Mouse (Mus musculus): ENCODE data around the gene 4833420G17Rik. TPM values are rescaled to one million over a fixed set of nuclear protein-coding genes. Genes with fewer than 3 reads are reported as not detected.
A peak's percentile ranks its signal among the peaks of the same experiment; 100 is the strongest.
"Not testable (repeated sequence)": the region's sequence is repeated elsewhere in the genome, so short reads cannot be mapped to it uniquely, and the experiment has no call there.

The 4833420G17Rik gene
- polyA plus RNA-seq, 1 experiment from 2014 or later = 62.2 TPM

GRCm38 (mm10) chr13:119456342-119456741 lies 6.2 kb upstream of the 4833420G17Rik start:
- ATAC-seq (ENCODE audit: low read depth) = no peak
- no peaks in the 10 kb centered on the region for H3K9me3 ChIP-seq (ENCODE audit: control insufficient read depth, low read length)
- H3K36me3 ChIP-seq (ENCODE audit: control insufficient read depth, insufficient read depth, low read length) = peaks cover 22% of the 10 kb centered on the region
- H3K9ac ChIP-seq (ENCODE audit: low read length) = no peak overlapping the region
- no peak overlapping the region for H3K4me2 ChIP-seq (ENCODE audit: low read depth, low read length)
- no peaks in the 10 kb centered on the region for H3K27me3 ChIP-seq (ENCODE audit: control insufficient read depth, insufficient read depth, low read depth, low read length)
- no peaks in the 10 kb centered on the region for H3K4me1 ChIP-seq (replicated peaks; ENCODE audit: control insufficient read depth, insufficient read depth, low read length)
- no peak overlapping the region for H3K27ac ChIP-seq (ENCODE audit: low read length)
- WGBS = 89% methylated on average over 7 of the region's 7 CpGs
- H3K4me3 ChIP-seq (ENCODE audit: low read length) = no peak overlapping the region

DNA sequence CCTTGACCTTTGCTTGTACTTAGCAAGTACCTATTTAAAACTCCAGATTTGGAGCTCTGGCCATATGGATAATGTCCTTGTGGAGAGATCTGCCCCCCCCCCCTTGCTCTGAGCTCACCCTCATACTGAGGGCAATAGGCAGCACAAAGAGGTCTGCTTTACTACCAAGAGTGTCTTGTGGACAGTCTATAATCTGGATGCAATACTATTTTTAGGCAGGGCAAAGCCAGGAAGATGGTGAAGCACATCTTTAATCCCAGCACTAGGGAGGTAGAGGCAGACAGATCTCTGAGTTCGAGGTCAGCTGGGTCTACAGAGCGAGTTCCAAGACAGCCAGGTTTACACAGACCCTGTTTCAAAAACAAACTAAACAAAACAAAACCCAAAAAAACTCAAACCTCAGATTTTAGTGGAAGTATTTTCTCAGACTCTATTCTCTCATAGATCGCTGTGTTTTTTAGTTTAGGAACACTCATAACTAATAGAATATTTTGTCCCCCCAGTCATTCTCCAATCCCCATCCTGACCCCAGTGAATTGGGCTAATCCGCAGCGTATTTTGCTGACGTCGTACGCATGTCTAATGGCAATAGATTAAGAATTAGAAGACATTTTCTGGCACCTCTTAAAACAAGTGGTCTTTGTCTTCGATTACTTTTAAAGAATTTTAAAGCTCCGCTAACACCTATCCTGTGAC lies 520 bp upstream of the 4833420G17Rik start:
- peaks cover 11% of the 10 kb centered on the region for H3K4me1 ChIP-seq (replicated peaks; ENCODE audit: control insufficient read depth, insufficient read depth, low read length)
- peaks cover 19% of the 10 kb centered on the region for H3K36me3 ChIP-seq (ENCODE audit: control insufficient read depth, insufficient read depth, low read length)
- H3K9me3 ChIP-seq (ENCODE audit: control insufficient read depth, low read length) = no peaks in the 10 kb centered on the region
- H3K27me3 ChIP-seq (ENCODE audit: control insufficient read depth, insufficient read depth, low read depth, low read length) = no peaks in the 10 kb centered on the region
- peak; percentile 67 for ATAC-seq (ENCODE audit: low read depth)
- peak overlapping the region; percentile 57 for H3K4me2 ChIP-seq (ENCODE audit: low read depth, low read length)
- H3K27ac ChIP-seq (ENCODE audit: low read length) = peak overlapping the region; percentile 71
- peak overlapping the region; percentile 81 for H3K9ac ChIP-seq (ENCODE audit: low read length)
- WGBS = 17% methylated on average over 10 of the region's 10 CpGs
- peak overlapping the region; percentile 69 for H3K4me3 ChIP-seq (ENCODE audit: low read length)

DNA sequence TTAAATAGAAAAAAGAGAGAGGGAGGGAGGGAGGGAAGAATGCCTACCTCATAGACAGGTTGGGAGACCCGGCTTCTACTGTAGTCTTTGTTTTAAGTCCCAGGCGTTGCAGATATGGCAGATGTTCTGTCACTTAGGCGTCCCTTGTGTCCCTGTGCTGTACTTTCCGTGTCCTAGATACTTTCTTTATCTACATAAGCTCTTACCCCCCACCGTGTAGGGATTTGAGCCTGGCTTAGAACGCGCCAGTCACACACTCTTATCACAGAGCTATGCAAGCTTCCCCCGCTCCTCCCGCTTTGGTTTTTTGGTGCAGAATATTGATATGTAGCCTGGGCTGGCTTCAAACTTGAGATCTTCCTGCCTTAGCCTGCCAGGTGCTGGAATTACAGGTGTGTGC lies 14.1 kb downstream of the 4833420G17Rik start:
- H3K27me3 ChIP-seq (ENCODE audit: control insufficient read depth, insufficient read depth, low read depth, low read length) = no peaks in the 10 kb centered on the region
- no peak overlapping the region for H3K9ac ChIP-seq (ENCODE audit: low read length)
- WGBS = 84% methylated on average over 9 of the region's 9 CpGs
- no peaks in the 10 kb centered on the region for H3K4me1 ChIP-seq (replicated peaks; ENCODE audit: control insufficient read depth, insufficient read depth, low read length)
- no peaks in the 10 kb centered on the region for H3K9me3 ChIP-seq (ENCODE audit: control insufficient read depth, low read length)
- no peak overlapping the region for H3K27ac ChIP-seq (ENCODE audit: low read length)
- no peak overlapping the region for H3K4me2 ChIP-seq (ENCODE audit: low read depth, low read length)
- H3K36me3 ChIP-seq (ENCODE audit: control insufficient read depth, insufficient read depth, low read length) = peaks cover 32% of the 10 kb centered on the region
- H3K4me3 ChIP-seq (ENCODE audit: low read length) = no peak overlapping the region
- ATAC-seq (ENCODE audit: low read depth) = no peak

- H3K27ac ChIP-seq (ENCODE audit: low read length) = no peak overlapping the region
- no peak overlapping the region for H3K4me3 ChIP-seq (ENCODE audit: low read length)
- no peak for ATAC-seq (ENCODE audit: low read depth)
- no peaks in the 10 kb centered on the region for H3K27me3 ChIP-seq (ENCODE audit: control insufficient read depth, insufficient read depth, low read depth, low read length)
- H3K9me3 ChIP-seq (ENCODE audit: control insufficient read depth, low read length) = no peaks in the 10 kb centered on the region
- H3K4me1 ChIP-seq (replicated peaks; ENCODE audit: control insufficient read depth, insufficient read depth, low read length) = no peaks in the 10 kb centered on the region
- no peak overlapping the region for H3K4me2 ChIP-seq (ENCODE audit: low read depth, low read length)
- no peak overlapping the region for H3K9ac ChIP-seq (ENCODE audit: low read length)
- WGBS = 83% methylated on average over 2 of the region's 2 CpGs
- peaks cover 32% of the 10 kb centered on the region for H3K36me3 ChIP-seq (ENCODE audit: control insufficient read depth, insufficient read depth, low read length)
These were observed 15.2 kb downstream of the 4833420G17Rik start for GRCm38 (mm10) chr13:119477789-119478188.

DNA sequence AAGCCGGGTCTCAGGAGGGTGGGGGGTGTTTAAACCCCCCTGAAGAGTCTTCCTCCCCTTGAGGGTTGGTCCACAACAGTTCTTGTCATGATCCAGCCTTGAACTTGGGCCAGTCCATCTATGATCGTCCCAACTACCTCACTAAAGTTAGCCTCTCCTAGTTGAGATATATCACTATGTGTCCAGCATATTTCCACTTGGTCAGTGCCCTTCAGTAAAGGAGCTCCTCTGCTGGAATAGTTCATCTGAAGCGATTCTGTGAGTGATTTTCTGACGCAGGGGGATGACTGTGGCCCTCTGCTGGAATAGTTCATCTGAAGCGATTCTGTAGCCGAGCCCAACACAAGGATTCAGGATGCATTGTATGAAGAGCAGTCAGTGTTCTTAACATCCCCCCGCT lies 24.8 kb downstream of the 4833420G17Rik start:
- peaks cover 5% of the 10 kb centered on the region for H3K9me3 ChIP-seq (ENCODE audit: control insufficient read depth, low read length)
- 60% methylated on average over 7 of the region's 7 CpGs for WGBS
- no peak overlapping the region for H3K9ac ChIP-seq (ENCODE audit: low read length)
- H3K4me3 ChIP-seq (ENCODE audit: low read length) = no peak overlapping the region
- peak overlapping the region; percentile 44 for H3K4me2 ChIP-seq (ENCODE audit: low read depth, low read length)
- no peak overlapping the region for H3K27ac ChIP-seq (ENCODE audit: low read length)
- ATAC-seq (ENCODE audit: low read depth) = no peak
- peaks cover 26% of the 10 kb centered on the region for H3K36me3 ChIP-seq (ENCODE audit: control insufficient read depth, insufficient read depth, low read length)
- H3K27me3 ChIP-seq (ENCODE audit: control insufficient read depth, insufficient read depth, low read depth, low read length) = no peaks in the 10 kb centered on the region
- no peaks in the 10 kb centered on the region for H3K4me1 ChIP-seq (replicated peaks; ENCODE audit: control insufficient read depth, insufficient read depth, low read length)

GRCm38 (mm10) chr13:119487880-119488580 lies 25.5 kb downstream of the 4833420G17Rik start, which contains the start of the genes Tmem267 and 3110070M22Rik:
TSS of gene Tmem267 (plus strand) at chr13:119488039.
TSS of gene 3110070M22Rik (minus strand) at chr13:119488383.
- peak within 1 kb of the TSS; percentile 33; the same call in 1 of the 2 replicates for H3K27ac ChIP-seq (ENCODE audit: low read length)
- no peaks in the 10 kb centered on the region for H3K27me3 ChIP-seq (ENCODE audit: control insufficient read depth, insufficient read depth, low read depth, low read length)
- no peaks in the 10 kb centered on the region for H3K4me1 ChIP-seq (replicated peaks; ENCODE audit: control insufficient read depth, insufficient read depth, low read length)
- H3K9ac ChIP-seq (ENCODE audit: low read length) = peak within 1 kb of the TSS; percentile 60
- 79% methylated on average over 87 of the region's 87 CpGs for WGBS
- H3K9me3 ChIP-seq (ENCODE audit: control insufficient read depth, low read length) = peaks cover 5% of the 10 kb centered on the region
- H3K4me3 ChIP-seq (ENCODE audit: low read length) = no peak within 1 kb of the TSS
- ATAC-seq (ENCODE audit: low read depth) = no peak
- H3K4me2 ChIP-seq (ENCODE audit: low read depth, low read length) = peak within 1 kb of the TSS; percentile 44
- peaks cover 25% of the 10 kb centered on the region for H3K36me3 ChIP-seq (ENCODE audit: control insufficient read depth, insufficient read depth, low read length)

- not testable (repeated sequence) for H3K9ac ChIP-seq (ENCODE audit: low read length); H3K4me1 ChIP-seq (replicated peaks; ENCODE audit: control insufficient read depth, insufficient read depth, low read length); H3K27ac ChIP-seq (ENCODE audit: low read length); H3K4me3 ChIP-seq (ENCODE audit: low read length); H3K4me2 ChIP-seq (ENCODE audit: low read depth, low read length); H3K27me3 ChIP-seq (ENCODE audit: control insufficient read depth, insufficient read depth, low read depth, low read length); H3K36me3 ChIP-seq (ENCODE audit: control insufficient read depth, insufficient read depth, low read length); H3K9me3 ChIP-seq (ENCODE audit: control insufficient read depth, low read length)
- peak; percentile 3; the same call in 1 of the 2 replicates for ATAC-seq (ENCODE audit: low read depth)
- whole genome bisulfite sequencing = 89% methylated on average over 10 of the region's 10 CpGs
These were observed 29.5 kb downstream of the 4833420G17Rik start for GRCm38 (mm10) chr13:119492083-119492482.

- not testable (repeated sequence) for H3K27ac ChIP-seq (ENCODE audit: low read length); H3K9ac ChIP-seq (ENCODE audit: low read length); H3K4me3 ChIP-seq (ENCODE audit: low read length); H3K9me3 ChIP-seq (ENCODE audit: control insufficient read depth, low read length); H3K36me3 ChIP-seq (ENCODE audit: control insufficient read depth, insufficient read depth, low read length); H3K4me1 ChIP-seq (replicated peaks; ENCODE audit: control insufficient read depth, insufficient read depth, low read length); H3K27me3 ChIP-seq (ENCODE audit: control insufficient read depth, insufficient read depth, low read depth, low read length); H3K4me2 ChIP-seq (ENCODE audit: low read depth, low read length)
- WGBS = 94% methylated on average over 10 of the region's 22 CpGs
- peak; percentile 24 for ATAC-seq (ENCODE audit: low read depth)
These were observed 32.4 kb downstream of the 4833420G17Rik start for GRCm38 (mm10) chr13:119494938-119495337.
